Mouse (Mus musculus) limb, embryonic 12.5 days (tissue): ENCODE results near the gene Tceal7. TPM values are rescaled to one million over a fixed set of nuclear protein-coding genes. Genes with fewer than 3 reads are reported as not detected.
A peak's percentile ranks its signal among the peaks of the same experiment; 100 is the strongest.
"Not testable (repeated sequence)": the region's sequence is repeated elsewhere in the genome, so short reads cannot be mapped to it uniquely, and the experiment has no call there.

Experiments used
- ATAC-seq: fragments of 200-750 bp; cut with Nextera tagmentation; 2 replicates; pipeline ENCODE4 v1.8.0; 2017; ENCODE audit warnings: low read depth, moderate TSS enrichment; ENCODE audit not compliant: insufficient number of reproducible peaks, insufficient read depth, low FRiP score, low TSS enrichment
- H3K27ac ChIP-seq: fragments of 300-500 bp; sonication (generic); 2 replicates; pipeline ENCODE4 v1.5.1; 2016; ENCODE audit warnings: mild to moderate bottlenecking, moderate library complexity
- H3K27me3 ChIP-seq: fragments of 300-500 bp; sonication (generic); 2 replicates; pipeline ENCODE4 v1.6.1; 2016; ENCODE audit warnings: mild to moderate bottlenecking, moderate library complexity
- H3K36me3 ChIP-seq: fragments of 300-500 bp; sonication (generic); 2 replicates; pipeline ENCODE4 v1.6.1; 2016; ENCODE audit warnings: mild to moderate bottlenecking, moderate library complexity
- H3K4me1 ChIP-seq: fragments of 300-500 bp; sonication (generic); replicated peaks from 2 replicates; pipeline ENCODE4 v1.6.1; 2016
- H3K4me2 ChIP-seq: fragments of 300-500 bp; sonication (generic); 2 replicates; pipeline ENCODE4 v1.6.1; 2016; ENCODE audit warnings: mild to moderate bottlenecking, moderate library complexity
- H3K4me3 ChIP-seq: fragments of 300-500 bp; sonication (generic); replicated peaks from 2 replicates; pipeline ENCODE4 v1.5.1; 2016; ENCODE audit warnings: mild to moderate bottlenecking
- H3K9ac ChIP-seq: fragments of 300-500 bp; sonication (generic); replicated peaks from 2 replicates; pipeline ENCODE4 v1.6.1; 2016; ENCODE audit warnings: mild to moderate bottlenecking, moderate library complexity
- H3K9me3 ChIP-seq: fragments of 300-500 bp; sonication (generic); 2 replicates; pipeline ENCODE4 v1.6.1; 2016; ENCODE audit warnings: mild to moderate bottlenecking, moderate library complexity
- WGBS: fragments of 180-500 bp; shearing (Covaris S2); methylation state at CpG from one replicate; pipeline ENCODE4 v1.1.7; 2016; 5-methylcytosine and 5-hydroxymethylcytosine counted together
- polyA plus RNA-seq: library from polyadenylated mRNA; unstranded; fragments of >200 nt; fragmentation: Nextera tagmentation; extraction: Ambion mirVana; gene quantifications from 2 replicates; pipeline ENCODE4 v1.2.1, GENCODE M21; 2016

Gene Tceal7
- polyA plus RNA-seq, result 10.1 and 12.7 TPM in 2 replicates

GRCm38 (mm10) chrX:136214729-136215677 is at the start of gene Tceal7, which contains the start of gene Bex1:
Tceal7 (plus strand) TSS chrX:136214779.
Bex1 (minus strand) TSS chrX:136215513.
- peak; percentile 92 for ATAC-seq
- H3K36me3 ChIP-seq, H3K27ac ChIP-seq, H3K27me3 ChIP-seq, H3K4me1 ChIP-seq, H3K9me3 ChIP-seq: not testable (repeated sequence)
- 33% methylated on average over 20 of the region's 67 CpGs for WGBS
- H3K4me2 ChIP-seq, result peak within 1 kb of the TSS; percentile 54
- H3K9ac ChIP-seq, result peak within 1 kb of the TSS; percentile 42; the same call in 1 of the 2 replicates
- peak within 1 kb of the TSS; percentile 40 for H3K4me3 ChIP-seq

GRCm38 (mm10) chrX:136170625-136171024 is 44.0 kb upstream of the Tceal7 start:
- Histone ChIP-seq H3K4me1 (no peaks in the 10 kb centered on the region), H3K9me3 (no peaks in the 10 kb centered on the region), H3K4me2 (peak overlapping the region; percentile 57), H3K27ac (no peak overlapping the region), H3K9ac (peak overlapping the region; percentile 42; the same call in 1 of the 2 replicates), H3K36me3 (peaks cover 4% of the 10 kb centered on the region; the same call in 1 of the 2 replicates), H3K4me3 (peak overlapping the region; percentile 55), H3K27me3 (peaks cover 12% of the 10 kb centered on the region)
- 65% methylated on average over 10 of the region's 10 CpGs for WGBS
- no peak for ATAC-seq

- no peaks in the 10 kb centered on the region for H3K9me3 ChIP-seq
- no peaks in the 10 kb centered on the region for H3K4me1 ChIP-seq
- peaks cover 4% of the 10 kb centered on the region; the same call in 1 of the 2 replicates for H3K36me3 ChIP-seq
- peak overlapping the region; percentile 57 for H3K4me2 ChIP-seq
- peak overlapping the region; percentile 78 for H3K9ac ChIP-seq
- ATAC-seq, result peak; percentile 71
- WGBS, result 17% methylated on average over 24 of the region's 24 CpGs
- H3K27ac ChIP-seq, result peak overlapping the region; percentile 86
- peaks cover 15% of the 10 kb centered on the region for H3K27me3 ChIP-seq
- peak overlapping the region; percentile 55 for H3K4me3 ChIP-seq
Measured at GRCm38 (mm10) chrX:136171189-136172117, 43.1 kb upstream of the Tceal7 start.

DNA sequence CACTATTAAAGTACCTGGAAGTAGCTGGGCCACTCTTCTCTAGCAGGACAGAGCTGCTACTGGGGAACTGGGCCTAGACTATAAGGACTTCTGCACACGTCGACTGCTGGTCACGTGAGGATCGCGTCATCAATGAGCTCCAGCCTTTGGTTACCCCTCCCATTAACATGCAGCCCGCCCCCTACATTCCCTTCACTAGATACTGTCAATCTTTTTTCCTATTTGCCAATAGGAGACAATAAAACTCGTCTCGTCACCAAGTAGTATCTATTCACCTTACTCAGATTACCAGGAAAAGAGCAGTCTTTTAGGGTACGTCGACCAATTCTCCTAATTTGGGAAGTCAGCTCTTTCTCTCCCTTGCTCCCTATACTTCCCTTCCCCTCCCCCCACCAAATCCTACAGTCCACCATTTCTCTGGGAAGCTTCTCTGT is 42.4 kb upstream of the Tceal7 start, which contains the start of gene Tceal8:
TSS of gene Tceal8 (minus strand) at position 225 of the 434 bp plus-strand sequence.
- WGBS, result 15% methylated on average over 10 of the region's 10 CpGs
- ATAC-seq, result peak; percentile 94

GRCm38 (mm10) chrX:136172786-136173185 is 41.8 kb upstream of the Tceal7 start:
- H3K4me2 ChIP-seq, result peak overlapping the region; percentile 48
- 31% methylated on average over 10 of the region's 10 CpGs for WGBS
- no peak overlapping the region; the same call in 1 of the 2 replicates for H3K9ac ChIP-seq
- H3K4me3 ChIP-seq, result peak overlapping the region; percentile 55
- no peak for ATAC-seq
- H3K36me3 ChIP-seq, result peaks cover 4% of the 10 kb centered on the region; the same call in 1 of the 2 replicates
- H3K9me3 ChIP-seq, result no peaks in the 10 kb centered on the region
- H3K27ac ChIP-seq, result no peak overlapping the region; the same call in 1 of the 2 replicates
- no peaks in the 10 kb centered on the region for H3K4me1 ChIP-seq
- peaks cover 15% of the 10 kb centered on the region for H3K27me3 ChIP-seq

More for the DNA sequence above, 42.4 kb upstream of the Tceal7 start, which contains the start of gene Tceal8:
- Histone ChIP-seq H3K4me2 (peak within 1 kb of the TSS; percentile 57), H3K4me1 (no peaks in the 10 kb centered on the region), H3K9ac (peak within 1 kb of the TSS; percentile 78), H3K9me3 (no peaks in the 10 kb centered on the region), H3K4me3 (peak within 1 kb of the TSS; percentile 55), H3K27ac (peak within 1 kb of the TSS; percentile 86), H3K36me3 (peaks cover 4% of the 10 kb centered on the region; the same call in 1 of the 2 replicates), H3K27me3 (peaks cover 15% of the 10 kb centered on the region)

DNA sequence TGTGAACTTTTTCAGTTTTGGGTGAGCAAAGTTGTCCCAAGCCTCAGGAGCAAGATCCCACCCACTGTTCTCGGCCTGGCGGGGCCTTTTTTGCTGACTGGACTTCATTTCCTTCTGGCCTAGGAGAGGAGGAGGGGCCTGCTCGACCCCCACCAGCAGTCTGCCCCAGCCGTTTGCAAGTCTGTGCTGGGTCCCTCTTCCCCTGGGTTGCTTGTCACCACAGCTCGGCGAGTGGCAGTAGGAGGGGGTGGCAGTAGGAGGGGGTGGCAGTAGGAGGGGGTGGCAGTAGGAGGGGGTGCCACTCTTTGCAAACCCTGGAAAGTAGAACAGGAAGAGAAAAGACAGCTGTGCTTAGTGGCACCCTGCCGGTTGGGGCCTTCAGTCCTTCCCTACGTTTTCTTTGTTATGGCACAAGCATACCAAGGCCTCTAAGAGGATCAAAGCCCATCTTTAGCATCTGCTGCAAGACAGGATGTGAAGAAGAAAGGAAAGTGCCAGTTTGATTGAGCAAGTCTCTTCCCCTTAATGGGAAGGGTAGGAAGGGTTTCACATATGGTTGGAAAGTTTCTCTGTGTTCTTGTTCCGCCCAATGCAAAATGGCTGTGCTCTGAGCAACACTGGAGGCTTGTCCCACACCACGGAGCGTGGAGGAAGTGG is 33.6 kb upstream of the Tceal7 start:
- H3K36me3 ChIP-seq, result no peaks in the 10 kb centered on the region
- no peak overlapping the region for H3K27ac ChIP-seq
- H3K4me1 ChIP-seq, result no peaks in the 10 kb centered on the region
- H3K27me3 ChIP-seq, result peaks cover 18% of the 10 kb centered on the region; the same call in 1 of the 2 replicates
- no peaks in the 10 kb centered on the region for H3K9me3 ChIP-seq
- H3K4me2 ChIP-seq, result no peak overlapping the region
- H3K4me3 ChIP-seq, result no peak overlapping the region
- ATAC-seq, result no peak
- H3K9ac ChIP-seq, result no peak overlapping the region
- 26% methylated on average over 10 of the region's 11 CpGs for WGBS

- Histone ChIP-seq H3K4me1 (no peaks in the 10 kb centered on the region), H3K27ac (no peak overlapping the region), H3K4me2 (no peak overlapping the region), H3K9me3 (no peaks in the 10 kb centered on the region), H3K9ac (no peak overlapping the region), H3K36me3 (no peaks in the 10 kb centered on the region), H3K27me3 (peaks cover 14% of the 10 kb centered on the region; the same call in 1 of the 2 replicates), H3K4me3 (no peak overlapping the region)
- whole genome bisulfite sequencing, result 78% methylated on average over 1 of the region's 1 CpGs
- no peak for ATAC-seq
Measured at GRCm38 (mm10) chrX:136183107-136183506, 31.5 kb upstream of the Tceal7 start.

- no peaks in the 10 kb centered on the region for H3K9me3 ChIP-seq
- ATAC-seq, result no peak
- 85% methylated on average over 16 of the region's 16 CpGs for WGBS
Measured at GRCm38 (mm10) chrX:136195193-136195944, 19.2 kb upstream of the Tceal7 start.

GRCm38 (mm10) chrX:136196873-136197272 is 17.7 kb upstream of the Tceal7 start:
- Histone ChIP-seq H3K27me3 (peaks cover 11% of the 10 kb centered on the region; the same call in 1 of the 2 replicates), H3K27ac (no peak overlapping the region), H3K9ac (no peak overlapping the region), H3K36me3 (no peaks in the 10 kb centered on the region), H3K4me1 (no peaks in the 10 kb centered on the region), H3K4me2 (no peak overlapping the region), H3K4me3 (no peak overlapping the region), H3K9me3 (no peaks in the 10 kb centered on the region)
- 56% methylated on average over 1 of the region's 1 CpGs for WGBS
- no peak for ATAC-seq

More at GRCm38 (mm10) chrX:136195193-136195944, 19.2 kb upstream of the Tceal7 start:
- Histone ChIP-seq H3K4me3 (no peak overlapping the region), H3K27ac (no peak overlapping the region), H3K27me3 (peaks cover 8% of the 10 kb centered on the region), H3K4me2 (no peak overlapping the region), H3K4me1 (no peaks in the 10 kb centered on the region), H3K9ac (no peak overlapping the region), H3K36me3 (no peaks in the 10 kb centered on the region)
